Mouse (Mus musculus) neural tube, embryonic 13.5 days (tissue): ENCODE results near the gene Olfr657. TPM values are rescaled to one million over a fixed set of nuclear protein-coding genes. Genes with fewer than 3 reads are reported as not detected.

Experiments used
- polyA plus RNA-seq: library from polyadenylated mRNA; unstranded; fragments of >200 nt; fragmentation: Nextera tagmentation; extraction: Ambion mirVana; gene quantifications from 2 replicates; pipeline ENCODE4 v1.2.1, GENCODE M21; 2015

Olfr657 gene
- polyA plus RNA-seq, 1 experiment from 2014 or later: not detected

Other genes with a start within 250 kb of the Olfr657 start
- gene Trim30c, start 224.0 kb upstream of the Olfr657 start, polyA plus RNA-seq: 0.25 TPM in 1 of 2 replicates, not detected in the other
- gene Trim30a, start 159.6 kb upstream of the Olfr657 start, polyA plus RNA-seq: 0.92 and 0.93 TPM in 2 replicates
- gene Trim30d, start 116.9 kb upstream of the Olfr657 start, polyA plus RNA-seq: 0.08 and 0.28 TPM in 2 replicates
- gene Olfr651, start 74.7 kb upstream of the Olfr657 start, polyA plus RNA-seq: not detected in 2 replicates
- not detected in 2 replicates for gene Olfr652, start 63.9 kb upstream of the Olfr657 start, polyA plus RNA-seq
- gene Olfr653, start 47.5 kb upstream of the Olfr657 start, polyA plus RNA-seq: not detected in 2 replicates
- gene Olfr654, start 37.8 kb upstream of the Olfr657 start, polyA plus RNA-seq: not detected in 2 replicates
- gene Olfr655, start 23.0 kb upstream of the Olfr657 start, polyA plus RNA-seq: not detected in 2 replicates
- not detected in 2 replicates for gene Olfr656, start 10.8 kb upstream of the Olfr657 start, polyA plus RNA-seq
- 0.12 TPM in 1 of 2 replicates, not detected in the other for gene Olfr658, start 22.5 kb downstream of the Olfr657 start, polyA plus RNA-seq
- not detected in 2 replicates for gene Olfr659, start 42.0 kb downstream of the Olfr657 start, polyA plus RNA-seq
- not detected in 2 replicates for gene Olfr661, start 61.7 kb downstream of the Olfr657 start, polyA plus RNA-seq
- gene Usp17le, start 152.7 kb downstream of the Olfr657 start, polyA plus RNA-seq: not detected in 2 replicates
- gene Usp17lb, start 217.8 kb downstream of the Olfr657 start, polyA plus RNA-seq: not detected in 2 replicates
- gene Usp17la, start 232.2 kb downstream of the Olfr657 start, polyA plus RNA-seq: not detected in 2 replicates